Mouse (Mus musculus): Measurements from ENCODE around the gene Otulin. TPM values are rescaled to one million over a fixed set of nuclear protein-coding genes. Genes with fewer than 3 reads are reported as not detected.
A peak's percentile ranks its signal among the peaks of the same experiment; 100 is the strongest.

Otulin gene
- total RNA-seq, 4 experiments from 2014 or later, result 21.1 to 24.9 (median 21.9) TPM

DNA sequence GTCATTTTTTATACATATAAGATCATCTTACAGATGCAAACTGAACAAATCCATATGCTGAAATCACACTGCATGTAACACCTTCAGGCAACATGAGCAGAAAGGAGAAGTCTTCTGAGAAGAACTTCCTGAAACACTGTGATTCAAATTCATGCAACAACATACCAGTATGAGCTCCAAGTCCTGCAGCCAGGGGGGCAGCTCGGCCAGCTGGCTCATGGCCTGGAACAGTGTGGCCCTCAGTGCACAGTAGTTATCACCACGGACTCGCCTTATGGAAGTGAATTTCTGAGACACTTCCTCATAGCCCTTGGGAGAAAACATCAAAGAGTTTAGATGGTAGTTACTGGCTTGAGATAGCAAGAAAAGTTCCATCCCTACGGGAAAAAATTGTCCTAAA is 14.3 kb downstream of the Otulin start:
- DNase-seq (ENCODE audit: low spot score in 2 of 2), result no peak

- no peak for DNase-seq (ENCODE audit: low spot score in 2 of 2)
Observed at GRCm38 (mm10) chr15:27613255-27613654, 17.2 kb downstream of the Otulin start.

- DNase-seq (ENCODE audit: low spot score in 2 of 2), result no peak
Observed at GRCm38 (mm10) chr15:27612533-27613221, 17.8 kb downstream of the Otulin start.

DNA sequence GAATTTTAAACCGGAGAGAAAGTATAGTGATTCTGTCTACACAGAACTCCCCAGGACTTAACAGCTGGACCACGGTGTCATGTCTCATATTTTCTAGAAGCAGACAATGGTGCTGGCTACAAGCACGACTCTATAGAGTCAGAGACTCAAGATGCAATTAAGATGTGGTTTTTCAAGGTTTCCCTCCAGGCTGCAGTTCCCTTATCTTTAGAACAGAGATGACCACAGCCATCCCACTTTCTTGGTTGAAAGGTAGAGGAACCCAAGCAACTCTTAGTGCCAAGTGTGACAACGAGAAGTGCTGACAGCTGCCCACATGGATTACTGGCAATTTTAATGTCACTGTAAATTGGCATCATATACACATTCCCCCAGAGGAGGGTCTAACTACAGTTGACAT is 20.9 kb downstream of the Otulin start:
- DNase-seq (ENCODE audit: low spot score in 2 of 2), result no peak

DNA sequence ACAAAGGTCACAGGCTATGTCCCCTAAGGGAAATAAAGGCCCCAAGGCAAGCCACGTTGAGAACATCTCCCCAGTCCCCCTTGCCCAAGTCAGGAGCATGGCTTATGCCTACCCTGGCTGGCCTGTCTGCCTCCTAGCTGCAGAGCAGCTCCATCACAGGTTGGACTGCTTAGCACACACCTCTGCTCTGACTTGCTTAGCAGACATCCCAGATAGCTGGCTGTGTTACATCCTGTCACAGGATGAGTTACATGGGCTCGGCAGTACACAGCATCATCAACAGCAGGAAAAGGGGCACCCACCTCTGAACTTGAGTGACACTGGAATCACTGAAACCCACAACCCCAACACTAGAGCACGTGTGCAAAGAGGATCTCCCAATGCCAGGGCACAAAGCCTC is 25.2 kb downstream of the Otulin start:
- no peak for DNase-seq (ENCODE audit: low spot score in 2 of 2)

DNA sequence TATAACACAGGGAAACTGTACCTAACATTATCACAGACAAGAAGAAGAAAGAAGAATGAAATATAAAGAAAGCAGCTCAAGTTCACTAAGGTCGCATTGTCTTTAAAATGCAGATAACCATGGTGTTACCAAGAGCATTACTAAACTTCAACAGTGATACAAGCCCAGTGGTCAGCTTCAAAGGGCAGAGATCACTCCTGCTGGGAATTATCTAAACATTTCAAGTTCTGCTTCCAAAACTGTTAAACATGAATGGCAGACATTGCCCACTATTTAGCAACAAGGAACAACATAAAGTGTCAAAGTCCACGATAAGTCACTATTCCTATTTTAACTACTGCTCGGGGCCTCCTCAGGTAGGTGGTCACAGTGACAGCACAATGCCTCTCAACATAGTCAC is 25.9 kb downstream of the Otulin start:
- no peak for DNase-seq (ENCODE audit: low spot score in 2 of 2)

DNA sequence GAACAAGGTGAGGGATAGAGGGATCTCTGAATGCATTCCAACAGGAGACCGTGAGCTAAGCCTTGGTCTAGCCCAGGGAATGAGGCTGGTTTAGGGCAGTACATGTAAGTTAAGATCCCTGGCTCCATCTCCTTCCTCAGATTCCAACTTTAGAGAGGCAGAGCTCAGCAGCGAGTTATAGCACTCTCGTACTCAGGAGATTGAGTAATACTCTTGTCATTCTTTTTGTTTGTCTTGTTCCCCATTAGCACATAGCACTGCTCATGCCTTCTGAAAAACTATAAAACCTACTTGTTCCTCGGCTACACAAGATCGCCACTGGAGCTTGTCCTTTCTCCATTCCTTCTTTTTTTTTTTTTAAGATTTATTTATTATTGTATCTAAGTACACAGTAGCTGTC is 30.0 kb downstream of the Otulin start:
- no peak for DNase-seq (ENCODE audit: low spot score in 2 of 2)

DNA sequence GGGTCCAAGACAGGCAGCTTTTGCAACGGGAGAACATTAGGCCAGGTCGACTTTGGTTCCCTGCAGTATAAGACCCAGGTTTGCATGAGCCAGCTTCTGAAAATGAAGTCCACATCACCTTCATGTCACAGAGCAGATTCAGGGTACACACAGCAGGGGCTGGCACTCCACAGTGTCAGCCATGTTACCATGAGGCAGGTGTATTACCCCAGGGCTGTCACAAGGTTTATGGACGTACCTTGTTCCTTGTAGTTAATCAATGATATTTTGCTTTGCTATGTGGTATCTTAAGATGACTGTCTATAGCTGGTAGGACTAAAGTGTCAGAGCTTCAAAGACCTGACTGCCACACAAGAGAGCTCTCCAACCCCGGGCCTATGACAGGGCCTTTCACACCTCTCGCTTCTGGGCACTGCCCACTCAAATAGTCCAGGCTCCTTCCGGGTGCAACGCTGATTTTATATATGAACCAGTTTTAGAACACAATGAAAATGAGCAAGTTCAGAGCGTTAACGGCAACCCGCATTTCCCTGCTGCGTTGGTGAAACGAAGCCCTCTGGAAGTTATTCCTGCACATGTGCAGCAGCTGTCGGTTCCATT is 31.6 kb downstream of the Otulin start:
- no peak for DNase-seq (ENCODE audit: low spot score in 2 of 2)

- DNase-seq (ENCODE audit: low spot score in 2 of 2), result no peak
Observed at GRCm38 (mm10) chr15:27597516-27597915, 33.0 kb downstream of the Otulin start.

- peak in 1 of 2 experiments; percentile 68 for DNase-seq (ENCODE audit: low spot score in 2 of 2)
Observed at GRCm38 (mm10) chr15:27596463-27597140, 33.9 kb downstream of the Otulin start.

GRCm38 (mm10) chr15:27595560-27595959 is 34.9 kb downstream of the Otulin start:
- DNase-seq (ENCODE audit: low spot score in 2 of 2), result no peak

DNA sequence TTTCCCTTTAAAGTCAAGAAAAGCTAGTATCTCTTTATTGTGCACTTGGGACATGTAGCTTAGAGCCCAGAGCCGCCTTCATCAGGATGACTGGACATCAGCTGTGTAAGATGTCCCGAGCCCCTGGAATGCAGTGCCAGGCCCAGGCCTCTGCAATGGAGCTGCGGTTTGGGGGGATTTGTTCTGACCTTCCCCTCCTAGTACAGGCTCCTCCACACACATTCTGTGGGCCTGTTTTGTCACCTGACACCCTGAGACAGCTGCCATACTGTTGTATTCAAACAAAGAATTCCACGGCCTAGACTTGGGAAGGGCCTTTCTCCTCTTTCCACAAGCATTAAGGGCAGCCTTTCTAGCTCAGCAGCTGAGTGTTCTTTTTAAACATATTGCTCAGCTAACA is 35.5 kb downstream of the Otulin start:
- no peak for DNase-seq (ENCODE audit: low spot score in 2 of 2)

DNA sequence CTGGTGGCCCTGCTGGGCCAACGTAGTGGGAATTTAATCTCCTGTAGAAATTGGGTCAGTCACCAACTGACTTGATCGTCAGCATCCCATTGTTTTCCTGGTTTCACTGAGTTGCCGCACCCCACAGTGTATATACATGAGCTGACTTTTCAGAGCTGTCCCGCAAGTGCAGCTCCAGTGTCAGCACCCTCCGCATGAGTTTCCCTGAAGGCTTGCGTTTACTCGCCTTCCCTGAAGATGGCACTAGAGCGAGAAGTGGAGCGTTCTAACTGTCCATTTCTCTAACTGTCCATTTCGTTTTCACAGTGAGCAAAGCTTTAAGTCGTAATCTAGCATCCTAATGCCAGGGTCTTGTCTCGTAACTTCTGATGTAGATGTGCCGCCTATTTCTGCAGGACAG is 36.8 kb downstream of the Otulin start:
- no peak for DNase-seq (ENCODE audit: low spot score in 2 of 2)

- no peak for DNase-seq (ENCODE audit: low spot score in 2 of 2)
Observed at GRCm38 (mm10) chr15:27592620-27593320, 37.7 kb downstream of the Otulin start.

DNA sequence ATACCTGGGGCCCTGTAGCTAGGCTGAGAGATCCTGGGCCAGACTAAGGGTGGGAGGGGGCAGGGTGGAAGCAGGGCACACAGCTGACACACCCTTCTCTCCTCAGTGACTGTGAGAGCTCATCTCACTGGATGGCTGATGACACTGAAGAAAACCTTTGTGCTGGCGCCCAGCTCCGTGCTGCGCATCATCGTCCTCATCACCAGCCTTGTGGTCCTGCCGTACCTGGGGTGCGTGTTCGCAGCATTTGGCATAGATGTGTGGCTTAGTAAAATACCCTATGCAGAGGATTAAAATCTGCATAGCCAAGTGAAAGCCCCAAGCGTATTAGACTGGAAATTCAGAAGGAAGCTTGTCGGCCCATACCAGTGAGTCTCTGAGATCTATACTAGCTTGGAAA is 39.7 kb downstream of the Otulin start:
- no peak for DNase-seq (ENCODE audit: low spot score in 2 of 2)

- no peak for DNase-seq (ENCODE audit: low spot score in 2 of 2)
Observed at GRCm38 (mm10) chr15:27588087-27588826, 42.2 kb downstream of the Otulin start.

- DNase-seq (ENCODE audit: low spot score in 2 of 2), result no peak
Observed at GRCm38 (mm10) chr15:27586093-27586480, 44.4 kb downstream of the Otulin start.

DNA sequence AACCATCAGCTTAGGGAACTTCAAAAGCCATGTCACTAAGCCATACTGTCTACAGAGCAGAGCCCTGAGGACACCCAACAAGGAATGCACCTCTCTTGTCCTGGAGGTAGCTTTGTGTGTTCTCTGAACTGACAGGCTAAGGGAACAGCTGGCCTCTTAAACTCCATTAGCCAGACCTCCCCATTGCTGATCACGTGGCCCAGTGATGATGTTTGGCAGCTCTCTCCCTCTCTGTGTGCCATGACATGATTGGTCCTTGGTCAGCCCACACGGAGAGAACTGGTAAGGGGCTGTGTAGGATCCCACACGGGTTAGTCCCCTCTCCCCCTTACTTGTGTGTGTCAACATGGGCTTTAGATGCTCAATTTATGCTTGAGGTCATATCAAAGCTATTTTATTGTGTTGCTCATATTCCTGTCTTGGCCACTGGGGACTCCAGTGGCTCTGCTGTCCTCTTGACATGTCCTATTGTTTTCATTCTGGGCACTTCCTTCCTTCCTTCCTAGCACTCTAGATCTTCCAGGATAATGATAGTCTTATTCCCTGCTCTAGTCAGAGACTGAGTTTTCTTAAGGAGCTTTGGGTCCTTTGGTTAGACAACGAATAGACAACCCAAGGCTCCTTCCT is 44.9 kb downstream of the Otulin start:
- no peak for DNase-seq (ENCODE audit: low spot score in 2 of 2)

GRCm38 (mm10) chr15:27583620-27584019 is 46.9 kb downstream of the Otulin start:
- DNase-seq (ENCODE audit: low spot score in 2 of 2), result no peak

GRCm38 (mm10) chr15:27583042-27583441 is 47.5 kb downstream of the Otulin start:
- no peak for DNase-seq (ENCODE audit: low spot score in 2 of 2)

GRCm38 (mm10) chr15:27582428-27582827 is 48.1 kb downstream of the Otulin start:
- no peak for DNase-seq (ENCODE audit: low spot score in 2 of 2)

All from left cerebral cortex, adult 8-10 months (tissue).